Mouse (Mus musculus): ENCODE data around the gene Wfdc10. TPM values are rescaled to one million over a fixed set of nuclear protein-coding genes. Genes with fewer than 3 reads are reported as not detected.

Gene Wfdc10
- polyA plus RNA-seq (2015; fragmentation: Illumina TruSeq; extraction: RNeasy Lipid Tissue Mini Kit (QIAGEN cat#74804); ENCODE audit: insufficient read depth, low read depth, low replicate concordance): not detected

GRCm38 (mm10) chr2:164655858-164656257 lies at the start of gene Wfdc10:
Gene Wfdc10 (plus strand): TSS chr2:164656046.

DNA sequence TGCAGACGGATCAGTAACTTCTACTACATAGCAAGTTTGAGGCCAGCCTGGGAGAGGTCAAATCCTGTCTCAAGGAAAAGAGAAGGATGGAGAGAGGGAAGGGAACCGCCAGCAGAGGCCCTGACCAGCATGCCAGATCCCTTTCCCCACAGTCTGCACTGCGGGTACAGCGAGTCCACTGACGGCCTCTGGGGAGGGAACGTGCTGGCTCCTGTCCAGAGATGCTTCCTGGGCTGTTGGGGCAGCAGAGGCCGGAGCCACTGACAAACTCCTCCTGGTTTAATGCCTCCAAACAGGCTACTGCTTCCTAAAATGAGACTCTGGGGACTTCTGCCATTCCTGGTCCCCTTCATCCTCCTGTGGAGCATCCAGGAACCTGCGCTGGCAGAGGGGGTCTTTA lies 42.4 kb upstream of the Wfdc10 start, which contains the start of the genes Wfdc6b and Wfdc8:
Gene Wfdc6b, plus strand, starts transcription at position 52 of the 400 bp plus-strand sequence.
Gene Wfdc8, minus strand, starts transcription at position 156 of the 400 bp plus-strand sequence.

GRCm38 (mm10) chr2:164638696-164639095 lies 17.1 kb upstream of the Wfdc10 start, which contains the start of gene Wfdc16:
Gene Wfdc16 (minus strand): TSS chr2:164638796.

GRCm38 (mm10) chr2:164656483-164656882 lies 637 bp downstream of the Wfdc10 start, which contains the start of gene Wfdc9:
Gene Wfdc9 (minus strand): TSS chr2:164656583.

GRCm38 (mm10) chr2:164673987-164674386 lies 18.1 kb downstream of the Wfdc10 start, which contains the start of gene Wfdc11:
Gene Wfdc11 (minus strand): TSS chr2:164674087.

DNA sequence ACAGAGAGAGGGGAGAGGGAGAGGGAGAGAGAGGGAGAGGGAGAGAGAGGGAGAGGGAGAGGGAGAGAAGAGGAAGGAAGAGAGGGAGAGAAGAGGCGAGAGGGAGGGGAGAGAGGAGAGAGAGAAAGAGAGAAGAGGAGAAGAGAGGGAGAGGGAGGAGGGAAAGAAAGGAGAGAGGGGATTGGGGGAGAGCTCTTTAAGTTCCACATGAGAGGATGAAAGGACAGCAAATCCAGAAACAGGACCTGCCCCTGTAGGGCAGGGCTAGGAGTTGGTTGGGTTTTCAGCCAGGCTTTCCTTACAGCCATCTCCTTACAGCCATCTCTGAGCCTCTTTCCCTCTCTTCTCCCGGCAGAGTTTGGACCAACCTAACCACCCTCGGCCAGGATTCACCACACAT lies 29.0 kb downstream of the Wfdc10 start, which contains the start of gene Wfdc13:
Gene Wfdc13, plus strand, starts transcription at position 301 of the 400 bp plus-strand sequence.

GRCm38 (mm10) chr2:164698201-164698600 lies 42.4 kb downstream of the Wfdc10 start, which contains the start of gene Spint4:
Gene Spint4 (plus strand): TSS chr2:164698501.

Other genes with a start within 250 kb of the Wfdc10 start
- 22.0 TPM for gene Sdc4, start 212.2 kb upstream of the Wfdc10 start, polyA plus RNA-seq (2015; fragmentation: Illumina TruSeq; extraction: RNeasy Lipid Tissue Mini Kit (QIAGEN cat#74804); ENCODE audit: insufficient read depth, low read depth, low replicate concordance)
- 11.8 TPM for gene Sys1, start 199.1 kb upstream of the Wfdc10 start, polyA plus RNA-seq (2015; fragmentation: Illumina TruSeq; extraction: RNeasy Lipid Tissue Mini Kit (QIAGEN cat#74804); ENCODE audit: insufficient read depth, low read depth, low replicate concordance)
- gene Gm20458, start 195.1 kb upstream of the Wfdc10 start, polyA plus RNA-seq (2015; fragmentation: Illumina TruSeq; extraction: RNeasy Lipid Tissue Mini Kit (QIAGEN cat#74804); ENCODE audit: insufficient read depth, low read depth, low replicate concordance): not detected
- not detected for gene Trp53tg5, start 182.3 kb upstream of the Wfdc10 start, polyA plus RNA-seq (2015; fragmentation: Illumina TruSeq; extraction: RNeasy Lipid Tissue Mini Kit (QIAGEN cat#74804); ENCODE audit: insufficient read depth, low read depth, low replicate concordance)
- gene Dbndd2, start 169.9 kb upstream of the Wfdc10 start, polyA plus RNA-seq (2015; fragmentation: Illumina TruSeq; extraction: RNeasy Lipid Tissue Mini Kit (QIAGEN cat#74804); ENCODE audit: insufficient read depth, low read depth, low replicate concordance): 8.1 TPM
- 10.4 TPM for gene Pigt, start 158.5 kb upstream of the Wfdc10 start, polyA plus RNA-seq (2015; fragmentation: Illumina TruSeq; extraction: RNeasy Lipid Tissue Mini Kit (QIAGEN cat#74804); ENCODE audit: insufficient read depth, low read depth, low replicate concordance)
- 8.5 TPM for gene Wfdc2, start 93.6 kb upstream of the Wfdc10 start, polyA plus RNA-seq (2015; fragmentation: Illumina TruSeq; extraction: RNeasy Lipid Tissue Mini Kit (QIAGEN cat#74804); ENCODE audit: insufficient read depth, low read depth, low replicate concordance)
- gene Spint3, start 82.6 kb upstream of the Wfdc10 start, polyA plus RNA-seq (2015; fragmentation: Illumina TruSeq; extraction: RNeasy Lipid Tissue Mini Kit (QIAGEN cat#74804); ENCODE audit: insufficient read depth, low read depth, low replicate concordance): not detected
- gene Wfdc6a, start 70.6 kb upstream of the Wfdc10 start, polyA plus RNA-seq (2015; fragmentation: Illumina TruSeq; extraction: RNeasy Lipid Tissue Mini Kit (QIAGEN cat#74804); ENCODE audit: insufficient read depth, low read depth, low replicate concordance): not detected
- gene Eppin, start 62.5 kb upstream of the Wfdc10 start, polyA plus RNA-seq (2015; fragmentation: Illumina TruSeq; extraction: RNeasy Lipid Tissue Mini Kit (QIAGEN cat#74804); ENCODE audit: insufficient read depth, low read depth, low replicate concordance): not detected
- gene Wfdc6b, start 42.5 kb upstream of the Wfdc10 start, polyA plus RNA-seq (2015; fragmentation: Illumina TruSeq; extraction: RNeasy Lipid Tissue Mini Kit (QIAGEN cat#74804); ENCODE audit: insufficient read depth, low read depth, low replicate concordance): not detected
- gene Wfdc8, start 42.4 kb upstream of the Wfdc10 start, polyA plus RNA-seq (2015; fragmentation: Illumina TruSeq; extraction: RNeasy Lipid Tissue Mini Kit (QIAGEN cat#74804); ENCODE audit: insufficient read depth, low read depth, low replicate concordance): not detected
- gene Wfdc16, start 17.2 kb upstream of the Wfdc10 start, polyA plus RNA-seq (2015; fragmentation: Illumina TruSeq; extraction: RNeasy Lipid Tissue Mini Kit (QIAGEN cat#74804); ENCODE audit: insufficient read depth, low read depth, low replicate concordance): 1.0 TPM
- gene Wfdc9, start 537 bp downstream of the Wfdc10 start, polyA plus RNA-seq (2015; fragmentation: Illumina TruSeq; extraction: RNeasy Lipid Tissue Mini Kit (QIAGEN cat#74804); ENCODE audit: insufficient read depth, low read depth, low replicate concordance): not detected
- not detected for gene Wfdc11, start 18.0 kb downstream of the Wfdc10 start, polyA plus RNA-seq (2015; fragmentation: Illumina TruSeq; extraction: RNeasy Lipid Tissue Mini Kit (QIAGEN cat#74804); ENCODE audit: insufficient read depth, low read depth, low replicate concordance)
- gene Wfdc13, start 29.1 kb downstream of the Wfdc10 start, polyA plus RNA-seq (2015; fragmentation: Illumina TruSeq; extraction: RNeasy Lipid Tissue Mini Kit (QIAGEN cat#74804); ENCODE audit: insufficient read depth, low read depth, low replicate concordance): not detected
- gene Spint4, start 42.5 kb downstream of the Wfdc10 start, polyA plus RNA-seq (2015; fragmentation: Illumina TruSeq; extraction: RNeasy Lipid Tissue Mini Kit (QIAGEN cat#74804); ENCODE audit: insufficient read depth, low read depth, low replicate concordance): not detected
- gene Spint5, start 59.3 kb downstream of the Wfdc10 start, polyA plus RNA-seq (2015; fragmentation: Illumina TruSeq; extraction: RNeasy Lipid Tissue Mini Kit (QIAGEN cat#74804); ENCODE audit: insufficient read depth, low read depth, low replicate concordance): not detected
- gene Wfdc3, start 89.9 kb downstream of the Wfdc10 start, polyA plus RNA-seq (2015; fragmentation: Illumina TruSeq; extraction: RNeasy Lipid Tissue Mini Kit (QIAGEN cat#74804); ENCODE audit: insufficient read depth, low read depth, low replicate concordance): 2.3 TPM
- gene Dnttip1, start 89.9 kb downstream of the Wfdc10 start, polyA plus RNA-seq (2015; fragmentation: Illumina TruSeq; extraction: RNeasy Lipid Tissue Mini Kit (QIAGEN cat#74804); ENCODE audit: insufficient read depth, low read depth, low replicate concordance): 6.2 TPM
- gene Ube2c, start 113.9 kb downstream of the Wfdc10 start, polyA plus RNA-seq (2015; fragmentation: Illumina TruSeq; extraction: RNeasy Lipid Tissue Mini Kit (QIAGEN cat#74804); ENCODE audit: insufficient read depth, low read depth, low replicate concordance): not detected
- gene Tnnc2, start 123.9 kb downstream of the Wfdc10 start, polyA plus RNA-seq (2015; fragmentation: Illumina TruSeq; extraction: RNeasy Lipid Tissue Mini Kit (QIAGEN cat#74804); ENCODE audit: insufficient read depth, low read depth, low replicate concordance): not detected
- 7.6 TPM for gene Snx21, start 129.8 kb downstream of the Wfdc10 start, polyA plus RNA-seq (2015; fragmentation: Illumina TruSeq; extraction: RNeasy Lipid Tissue Mini Kit (QIAGEN cat#74804); ENCODE audit: insufficient read depth, low read depth, low replicate concordance)
- 3.7 TPM for gene Acot8, start 148.8 kb downstream of the Wfdc10 start, polyA plus RNA-seq (2015; fragmentation: Illumina TruSeq; extraction: RNeasy Lipid Tissue Mini Kit (QIAGEN cat#74804); ENCODE audit: insufficient read depth, low read depth, low replicate concordance)
- 1.3 TPM for gene Zswim3, start 149.1 kb downstream of the Wfdc10 start, polyA plus RNA-seq (2015; fragmentation: Illumina TruSeq; extraction: RNeasy Lipid Tissue Mini Kit (QIAGEN cat#74804); ENCODE audit: insufficient read depth, low read depth, low replicate concordance)
- 2.2 TPM for gene Zswim1, start 166.6 kb downstream of the Wfdc10 start, polyA plus RNA-seq (2015; fragmentation: Illumina TruSeq; extraction: RNeasy Lipid Tissue Mini Kit (QIAGEN cat#74804); ENCODE audit: insufficient read depth, low read depth, low replicate concordance)
- gene Spata25, start 172.5 kb downstream of the Wfdc10 start, polyA plus RNA-seq (2015; fragmentation: Illumina TruSeq; extraction: RNeasy Lipid Tissue Mini Kit (QIAGEN cat#74804); ENCODE audit: insufficient read depth, low read depth, low replicate concordance): not detected
- 25.7 TPM for gene Ctsa, start 176.8 kb downstream of the Wfdc10 start, polyA plus RNA-seq (2015; fragmentation: Illumina TruSeq; extraction: RNeasy Lipid Tissue Mini Kit (QIAGEN cat#74804); ENCODE audit: insufficient read depth, low read depth, low replicate concordance)
- gene Neurl2, start 177.4 kb downstream of the Wfdc10 start, polyA plus RNA-seq (2015; fragmentation: Illumina TruSeq; extraction: RNeasy Lipid Tissue Mini Kit (QIAGEN cat#74804); ENCODE audit: insufficient read depth, low read depth, low replicate concordance): 0.87 TPM
- gene Pltp, start 201.7 kb downstream of the Wfdc10 start, polyA plus RNA-seq (2015; fragmentation: Illumina TruSeq; extraction: RNeasy Lipid Tissue Mini Kit (QIAGEN cat#74804); ENCODE audit: insufficient read depth, low read depth, low replicate concordance): 49.6 TPM
- gene Pcif1, start 223.3 kb downstream of the Wfdc10 start, polyA plus RNA-seq (2015; fragmentation: Illumina TruSeq; extraction: RNeasy Lipid Tissue Mini Kit (QIAGEN cat#74804); ENCODE audit: insufficient read depth, low read depth, low replicate concordance): 14.1 TPM

All from pancreas, adult 10 weeks (tissue).